Mouse (Mus musculus): ENCODE measurements around the gene Def6. TPM values are rescaled to one million over a fixed set of nuclear protein-coding genes. Genes with fewer than 3 reads are reported as not detected.

Def6 gene
- polyA plus RNA-seq, 1 experiment, result not detected

DNA sequence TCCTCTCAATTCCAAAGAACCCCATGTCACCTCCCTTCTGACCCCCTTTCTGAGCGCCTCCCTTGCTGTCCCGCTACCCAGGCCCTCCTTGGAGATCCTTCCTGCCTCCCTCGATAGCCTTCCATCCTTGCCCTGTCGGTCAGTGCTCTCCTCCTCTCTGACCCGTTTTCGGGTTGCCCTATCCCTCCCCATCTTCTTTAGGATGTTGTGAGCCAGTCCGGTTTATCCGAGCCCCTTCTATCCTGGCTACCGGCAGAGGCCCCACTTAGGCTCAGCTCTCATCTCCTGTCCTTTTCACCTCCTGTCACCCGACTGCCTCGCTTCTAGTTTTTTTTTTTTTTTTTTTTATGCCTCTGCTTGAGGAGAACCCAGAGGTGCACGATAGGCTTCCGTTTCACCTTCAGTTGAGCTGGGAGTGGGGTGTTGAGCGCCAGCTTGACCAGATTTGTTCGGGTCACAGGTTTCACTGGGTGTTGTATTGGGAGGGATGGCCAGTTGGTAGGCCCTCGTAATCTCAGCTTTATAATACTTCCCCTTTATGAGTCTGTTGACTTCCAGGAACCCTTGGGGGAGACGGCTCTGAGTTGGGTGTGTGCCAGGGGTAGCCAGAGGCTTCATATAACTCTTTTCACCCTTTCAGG lies 25.6 kb downstream of the Def6 start:
- TF ChIP-seq POLR2A (IDR thresholded peaks at IDR 0.05; ENCODE audit: insufficient read depth, low read depth, low read length), result no peak
- no peak for TF ChIP-seq CTCF (IDR thresholded peaks at IDR 0.05; ENCODE audit: insufficient read depth, low read depth, low read length)
- 4% methylated on average over 17 of the region's 17 CpGs for WGBS
- no peak overlapping the region for H3K27ac ChIP-seq (ENCODE audit: insufficient read depth, low read depth, low read length)
- peak overlapping the region; percentile 78 for H3K4me3 ChIP-seq (ENCODE audit: insufficient read depth, low read depth, low read length)
- H3K4me1 ChIP-seq (ENCODE audit: control insufficient read depth, insufficient read depth, low read length), result peaks cover 39% of the 10 kb centered on the region

- no peak overlapping the region for H3K27ac ChIP-seq (ENCODE audit: insufficient read depth, low read depth, low read length)
- 77% methylated on average over 5 of the region's 5 CpGs for WGBS
- H3K4me1 ChIP-seq (ENCODE audit: control insufficient read depth, insufficient read depth, low read length), result peaks cover 48% of the 10 kb centered on the region
- H3K4me3 ChIP-seq (ENCODE audit: insufficient read depth, low read depth, low read length), result no peak overlapping the region
- TF ChIP-seq POLR2A (IDR thresholded peaks at IDR 0.05; ENCODE audit: insufficient read depth, low read depth, low read length) (no peak), CTCF (IDR thresholded peaks at IDR 0.05; ENCODE audit: insufficient read depth, low read depth, low read length) (no peak)
Observed at GRCm38 (mm10) chr17:28234641-28235040, 27.1 kb downstream of the Def6 start.

DNA sequence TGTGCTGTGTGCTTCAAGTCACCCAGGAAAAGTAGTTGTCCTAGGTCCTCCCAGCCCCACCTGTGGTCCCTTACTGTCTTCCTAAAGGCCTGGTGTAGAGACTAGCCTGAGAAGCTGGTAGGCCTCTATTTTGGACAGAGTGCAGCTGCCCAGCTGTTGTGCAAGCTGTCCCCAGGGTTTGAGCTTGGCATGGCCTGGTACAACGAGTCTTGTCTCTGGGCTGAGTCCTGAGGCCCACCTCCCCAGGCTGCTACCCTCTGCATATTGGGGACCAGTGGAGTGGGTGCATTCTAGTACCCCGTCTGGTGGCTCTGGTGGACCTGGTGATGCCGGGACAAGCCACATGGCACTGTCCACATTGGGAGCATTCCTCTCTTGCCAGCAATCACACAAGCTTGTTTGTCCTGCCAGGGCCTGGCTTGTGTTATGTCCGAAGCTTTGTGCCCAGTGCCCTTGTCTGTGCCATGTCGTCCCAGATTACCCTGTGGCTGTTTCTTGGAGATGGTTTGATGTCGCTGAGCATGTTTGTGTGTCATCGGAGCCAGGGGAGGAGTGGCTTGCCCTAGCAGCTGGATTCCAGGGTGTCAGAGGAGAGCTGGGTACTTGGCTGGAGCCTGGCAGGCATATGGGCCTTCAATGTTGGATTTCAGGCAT lies 28.5 kb downstream of the Def6 start:
- no peak for TF ChIP-seq CTCF (IDR thresholded peaks at IDR 0.05; ENCODE audit: insufficient read depth, low read depth, low read length)
- TF ChIP-seq POLR2A (IDR thresholded peaks at IDR 0.05; ENCODE audit: insufficient read depth, low read depth, low read length), result no peak; the same call in 1 of the 2 replicates
- WGBS, result 52% methylated on average over 7 of the region's 7 CpGs
- Histone ChIP-seq H3K4me1 (ENCODE audit: control insufficient read depth, insufficient read depth, low read length) (peaks cover 48% of the 10 kb centered on the region), H3K27ac (ENCODE audit: insufficient read depth, low read depth, low read length) (peak overlapping the region; percentile 52), H3K4me3 (ENCODE audit: insufficient read depth, low read depth, low read length) (no peak overlapping the region)

DNA sequence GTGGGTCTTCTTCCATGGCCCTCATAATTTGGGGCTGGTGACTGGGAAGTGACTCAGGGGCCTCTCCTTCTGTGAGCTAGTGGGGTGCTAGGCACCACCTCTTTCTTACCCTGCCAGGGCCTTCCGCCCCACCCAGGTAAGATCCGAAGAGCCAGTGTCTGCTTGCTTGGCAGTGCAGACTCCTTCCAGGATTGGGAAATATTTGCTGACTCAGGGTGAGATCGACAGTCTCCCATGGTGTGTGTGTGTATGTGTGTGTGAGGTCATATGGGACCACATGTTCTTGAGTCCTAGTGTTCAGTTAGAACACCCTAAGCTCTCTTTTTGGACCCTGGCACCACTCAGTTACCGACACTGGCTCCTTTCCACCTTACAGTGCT lies 29.0 kb downstream of the Def6 start:
- TF ChIP-seq POLR2A (IDR thresholded peaks at IDR 0.05; ENCODE audit: insufficient read depth, low read depth, low read length), result no peak
- no peak for TF ChIP-seq CTCF (IDR thresholded peaks at IDR 0.05; ENCODE audit: insufficient read depth, low read depth, low read length)
- 80% methylated on average over 4 of the region's 4 CpGs for WGBS
- Histone ChIP-seq H3K4me3 (ENCODE audit: insufficient read depth, low read depth, low read length) (no peak overlapping the region), H3K4me1 (ENCODE audit: control insufficient read depth, insufficient read depth, low read length) (peaks cover 51% of the 10 kb centered on the region), H3K27ac (ENCODE audit: insufficient read depth, low read depth, low read length) (peak overlapping the region; percentile 52)

- Histone ChIP-seq H3K27ac (ENCODE audit: insufficient read depth, low read depth, low read length) (no peak overlapping the region), H3K4me3 (ENCODE audit: insufficient read depth, low read depth, low read length) (no peak overlapping the region), H3K4me1 (ENCODE audit: control insufficient read depth, insufficient read depth, low read length) (peaks cover 51% of the 10 kb centered on the region)
- WGBS, result 61% methylated on average over 5 of the region's 5 CpGs
- TF ChIP-seq POLR2A (IDR thresholded peaks at IDR 0.05; ENCODE audit: insufficient read depth, low read depth, low read length) (no peak), CTCF (IDR thresholded peaks at IDR 0.05; ENCODE audit: insufficient read depth, low read depth, low read length) (no peak)
Observed at GRCm38 (mm10) chr17:28237362-28237761, 29.8 kb downstream of the Def6 start.

DNA sequence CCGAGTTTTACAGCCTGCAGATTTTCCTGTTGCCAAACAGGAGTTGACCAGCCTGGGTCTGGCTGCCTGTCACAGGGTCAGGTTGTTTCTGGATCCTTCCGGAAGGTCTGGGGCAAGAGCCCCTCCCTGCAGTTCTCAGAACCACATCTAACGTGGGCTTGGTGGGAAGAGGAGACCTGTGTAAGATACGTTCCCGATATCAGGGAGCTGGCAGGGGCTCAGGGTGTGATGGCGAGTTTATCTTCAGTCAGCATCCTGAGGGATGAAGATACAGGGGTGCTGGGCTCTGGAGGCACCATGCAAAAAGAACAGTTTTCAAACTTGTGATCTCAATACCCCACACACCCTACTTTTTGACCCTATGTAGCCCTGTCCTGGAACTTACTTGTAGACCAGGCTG lies 30.3 kb downstream of the Def6 start:
- Histone ChIP-seq H3K27ac (ENCODE audit: insufficient read depth, low read depth, low read length) (no peak overlapping the region), H3K4me1 (ENCODE audit: control insufficient read depth, insufficient read depth, low read length) (peaks cover 51% of the 10 kb centered on the region), H3K4me3 (ENCODE audit: insufficient read depth, low read depth, low read length) (no peak overlapping the region)
- 80% methylated on average over 6 of the region's 6 CpGs for WGBS
- TF ChIP-seq CTCF (IDR thresholded peaks at IDR 0.05; ENCODE audit: insufficient read depth, low read depth, low read length) (no peak), POLR2A (IDR thresholded peaks at IDR 0.05; ENCODE audit: insufficient read depth, low read depth, low read length) (no peak)

GRCm38 (mm10) chr17:28240846-28241245 lies 33.3 kb downstream of the Def6 start:
- TF ChIP-seq CTCF (IDR thresholded peaks at IDR 0.05; ENCODE audit: insufficient read depth, low read depth, low read length), result no peak
- no peak for TF ChIP-seq POLR2A (IDR thresholded peaks at IDR 0.05; ENCODE audit: insufficient read depth, low read depth, low read length)
- no peak overlapping the region for H3K27ac ChIP-seq (ENCODE audit: insufficient read depth, low read depth, low read length)
- WGBS, result 96% methylated on average over 5 of the region's 5 CpGs
- H3K4me1 ChIP-seq (ENCODE audit: control insufficient read depth, insufficient read depth, low read length), result peaks cover 48% of the 10 kb centered on the region
- H3K4me3 ChIP-seq (ENCODE audit: insufficient read depth, low read depth, low read length), result no peak overlapping the region

- 88% methylated on average over 6 of the region's 6 CpGs for WGBS
- no peak overlapping the region for H3K4me3 ChIP-seq (ENCODE audit: insufficient read depth, low read depth, low read length)
- peaks cover 40% of the 10 kb centered on the region for H3K4me1 ChIP-seq (ENCODE audit: control insufficient read depth, insufficient read depth, low read length)
- no peak overlapping the region for H3K27ac ChIP-seq (ENCODE audit: insufficient read depth, low read depth, low read length)
- no peak for TF ChIP-seq POLR2A (IDR thresholded peaks at IDR 0.05; ENCODE audit: insufficient read depth, low read depth, low read length)
- TF ChIP-seq CTCF (IDR thresholded peaks at IDR 0.05; ENCODE audit: insufficient read depth, low read depth, low read length), result no peak
Observed at GRCm38 (mm10) chr17:28242296-28242695, 34.7 kb downstream of the Def6 start.

DNA sequence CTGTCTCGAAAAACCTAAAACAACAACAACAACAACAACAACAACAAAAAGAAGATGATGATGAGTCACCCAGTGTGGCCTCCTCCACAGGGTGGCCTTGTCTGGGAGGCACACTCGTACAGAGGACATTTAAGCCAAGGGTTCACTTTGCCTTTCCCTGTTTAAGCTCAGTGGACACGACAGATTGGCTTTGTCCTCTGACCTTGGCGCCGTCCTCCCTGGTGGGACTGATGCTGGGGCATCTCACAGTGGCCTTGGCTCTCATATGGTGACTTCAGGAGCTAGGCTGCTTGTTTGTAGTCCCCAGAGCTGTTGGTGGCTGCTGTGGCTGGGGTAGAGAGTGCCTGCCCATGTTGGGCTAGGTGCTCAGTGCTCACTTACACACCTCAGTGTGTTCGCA lies 36.6 kb downstream of the Def6 start:
- Histone ChIP-seq H3K4me3 (ENCODE audit: insufficient read depth, low read depth, low read length) (no peak overlapping the region), H3K4me1 (ENCODE audit: control insufficient read depth, insufficient read depth, low read length) (peaks cover 36% of the 10 kb centered on the region), H3K27ac (ENCODE audit: insufficient read depth, low read depth, low read length) (peak overlapping the region; percentile 11; the same call in 1 of the 2 replicates)
- WGBS, result 71% methylated on average over 6 of the region's 6 CpGs
- TF ChIP-seq CTCF (IDR thresholded peaks at IDR 0.05; ENCODE audit: insufficient read depth, low read depth, low read length) (no peak), POLR2A (IDR thresholded peaks at IDR 0.05; ENCODE audit: insufficient read depth, low read depth, low read length) (no peak)

Data from olfactory bulb, adult 2 months (tissue).